Mouse (Mus musculus): Measurements from ENCODE around the gene Cds1. TPM values are rescaled to one million over a fixed set of nuclear protein-coding genes. Genes with fewer than 3 reads are reported as not detected.

Cds1 gene
- total RNA-seq, 2 experiments from 2014 or later = 93.8 to 102 TPM

- no peak for DNase-seq (ENCODE audit: low spot score in 2 of 2)
Measured at GRCm38 (mm10) chr5:101862651-101863050, 97.7 kb downstream of the Cds1 start.

GRCm38 (mm10) chr5:101863946-101864345 lies 99.0 kb downstream of the Cds1 start:
- DNase-seq (ENCODE audit: low spot score in 2 of 2) = no peak

GRCm38 (mm10) chr5:101866722-101867121 lies 101.8 kb downstream of the Cds1 start:
- no peak for DNase-seq (ENCODE audit: low spot score in 2 of 2)

Other genes starting within 250 kb of the Cds1 start
- under 1 TPM; 0.16 to 0.26 TPM for gene Nkx6-1, start 100.1 kb upstream of the Cds1 start, total RNA-seq (2021)

All from left cerebral cortex, adult 18-20 months (tissue).